Mouse (Mus musculus) liver, embryonic 13.5 days (tissue): ENCODE data around the gene Diaph3. TPM values are rescaled to one million over a fixed set of nuclear protein-coding genes. Genes with fewer than 3 reads are reported as not detected.
A peak's percentile ranks its signal among the peaks of the same experiment; 100 is the strongest.

Experiments used
- ATAC-seq: fragments of 200-750 bp; cut with Nextera tagmentation; 2 replicates; pipeline ENCODE4 v1.8.0; 2017; ENCODE audit warnings: low read depth, mild to moderate bottlenecking, moderate number of reproducible peaks, moderate library complexity
- DNase-seq: peaks from one replicate; pipeline ENCODE4 v3.0.0; 2022
- H3K27ac ChIP-seq: fragments of 300-500 bp; sonication (generic); 2 replicates; pipeline ENCODE4 v1.5.1; 2015; ENCODE audit warnings: moderate library complexity, mild to moderate bottlenecking, inconsistent platforms
- H3K27me3 ChIP-seq: fragments of 300-500 bp; sonication (generic); 2 replicates; pipeline ENCODE4 v1.6.1; 2015; ENCODE audit warnings: mild to moderate bottlenecking, inconsistent platforms
- H3K36me3 ChIP-seq: fragments of 300-500 bp; sonication (generic); 2 replicates; pipeline ENCODE4 v1.6.1; 2015; ENCODE audit warnings: mild to moderate bottlenecking, inconsistent platforms
- H3K4me1 ChIP-seq: fragments of 300-500 bp; sonication (generic); replicated peaks from 2 replicates; pipeline ENCODE4 v1.6.1; 2015; ENCODE audit warnings: inconsistent platforms
- H3K4me2 ChIP-seq: fragments of 300-500 bp; sonication (generic); 2 replicates; pipeline ENCODE4 v1.6.1; 2015; ENCODE audit warnings: inconsistent platforms, mild to moderate bottlenecking, moderate library complexity
- H3K4me3 ChIP-seq: fragments of 300-500 bp; sonication (generic); replicated peaks from 2 replicates; pipeline ENCODE4 v1.5.1; 2015; ENCODE audit warnings: mild to moderate bottlenecking, inconsistent platforms
- H3K9ac ChIP-seq: fragments of 300-500 bp; sonication (generic); 2 replicates; pipeline ENCODE4 v1.6.1; 2015; ENCODE audit warnings: mild to moderate bottlenecking, inconsistent platforms
- H3K9me3 ChIP-seq: fragments of 300-500 bp; sonication (generic); replicated peaks from 2 replicates; pipeline ENCODE4 v1.6.1; 2016; ENCODE audit warnings: inconsistent platforms
- WGBS: fragments of 180-500 bp; shearing (Covaris S2); methylation state at CpG from one replicate; pipeline ENCODE4 v1.1.7; 2015; ENCODE audit not compliant: insufficient replicate concordance; 5-methylcytosine and 5-hydroxymethylcytosine counted together
- polyA plus RNA-seq: library from polyadenylated mRNA; unstranded; fragments of >200 nt; fragmentation: Nextera tagmentation; extraction: Ambion mirVana; gene quantifications from 2 replicates; pipeline ENCODE4 v1.2.1, GENCODE M21; 2015

The Diaph3 gene
- polyA plus RNA-seq, 1 experiment from 2014 or later = 17.5 TPM

DNA sequence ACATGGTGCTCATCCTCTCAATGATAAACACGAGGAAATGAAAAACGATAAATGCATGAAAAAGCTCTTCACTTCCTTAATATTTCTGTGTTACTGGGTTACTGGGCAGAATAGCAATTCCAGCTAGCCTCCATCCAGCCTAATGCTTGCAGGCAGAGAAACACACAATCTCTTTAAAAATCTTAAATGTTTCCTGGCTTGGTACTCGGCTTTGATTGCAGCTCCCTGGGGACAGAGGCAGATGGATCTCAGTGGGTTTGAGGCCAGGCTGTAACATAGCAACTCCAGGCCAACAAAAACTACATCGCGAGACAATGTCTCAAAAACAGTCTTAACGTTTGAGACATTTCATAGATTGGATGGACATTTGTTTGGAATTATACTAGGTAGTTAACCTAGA, 57.1 kb downstream of the Diaph3 start:
- Histone ChIP-seq H3K36me3 (peaks cover 18% of the 10 kb centered on the region), H3K9me3 (no peaks in the 10 kb centered on the region), H3K27ac (no peak overlapping the region), H3K4me2 (no peak overlapping the region), H3K9ac (no peak overlapping the region), H3K4me1 (no peaks in the 10 kb centered on the region), H3K4me3 (no peak overlapping the region), H3K27me3 (no peaks in the 10 kb centered on the region)
- ATAC-seq (no peak), DNase-seq (no peak)
- 81% methylated on average over 6 of the region's 6 CpGs for WGBS

- DNase-seq = no peak
- no peak overlapping the region for H3K4me3 ChIP-seq
- H3K9ac ChIP-seq = no peak overlapping the region
- 0 out of 2 replicates have a peak, but pooled peaks cover 3% of the 10 kb centered on the region for H3K36me3 ChIP-seq
- ATAC-seq = no peak
- 86% methylated on average over 2 of the region's 2 CpGs for WGBS
- H3K27ac ChIP-seq = no peak overlapping the region
- H3K4me1 ChIP-seq = no peaks in the 10 kb centered on the region
- H3K27me3 ChIP-seq = no peaks in the 10 kb centered on the region
- H3K9me3 ChIP-seq = no peaks in the 10 kb centered on the region
- H3K4me2 ChIP-seq = no peak overlapping the region
Measured at GRCm38 (mm10) chr14:87079725-87080124, 61.3 kb downstream of the Diaph3 start.

DNA sequence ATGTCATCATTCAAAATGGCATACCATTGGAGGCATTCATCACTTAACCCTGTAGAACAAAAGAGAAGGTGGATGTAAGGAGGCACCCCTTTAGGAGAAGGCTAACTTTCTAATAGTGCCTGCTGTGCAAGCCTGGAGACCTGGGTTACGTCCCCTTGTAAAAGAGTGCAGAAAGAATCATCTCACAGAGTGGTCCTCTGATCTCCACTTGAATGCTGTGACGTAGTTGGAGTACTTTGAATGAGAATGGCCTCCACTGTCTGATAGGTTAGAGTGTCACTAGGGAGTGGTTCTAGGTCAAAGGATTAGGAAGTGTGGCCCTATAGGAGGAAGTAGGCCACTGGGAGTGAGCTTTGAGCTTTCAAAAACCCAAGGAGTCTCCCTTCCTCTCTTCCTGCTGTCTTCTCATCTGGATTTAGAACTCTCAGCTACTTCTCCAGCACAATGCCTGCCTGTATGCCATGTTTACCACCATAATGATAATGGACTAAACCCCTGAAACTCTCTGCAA, 66.0 kb downstream of the Diaph3 start:
- no peaks in the 10 kb centered on the region for H3K27me3 ChIP-seq
- H3K4me3 ChIP-seq = no peak overlapping the region
- no peak overlapping the region for H3K27ac ChIP-seq
- no peak overlapping the region for H3K4me2 ChIP-seq
- H3K36me3 ChIP-seq = peaks cover 24% of the 10 kb centered on the region
- DNase-seq (no peak), ATAC-seq (no peak)
- 89% methylated on average over 2 of the region's 2 CpGs for WGBS
- no peaks in the 10 kb centered on the region for H3K4me1 ChIP-seq
- H3K9me3 ChIP-seq = no peaks in the 10 kb centered on the region
- H3K9ac ChIP-seq = no peak overlapping the region

- Histone ChIP-seq H3K9me3 (no peaks in the 10 kb centered on the region), H3K36me3 (peaks cover 16% of the 10 kb centered on the region), H3K4me2 (no peak overlapping the region), H3K4me3 (no peak overlapping the region), H3K27ac (no peak overlapping the region), H3K4me1 (no peaks in the 10 kb centered on the region), H3K27me3 (no peaks in the 10 kb centered on the region), H3K9ac (no peak overlapping the region)
- ATAC-seq (no peak), DNase-seq (no peak)
- WGBS = 79% methylated on average over 4 of the region's 4 CpGs
Measured at GRCm38 (mm10) chr14:87064281-87064680, 76.8 kb downstream of the Diaph3 start.

DNA sequence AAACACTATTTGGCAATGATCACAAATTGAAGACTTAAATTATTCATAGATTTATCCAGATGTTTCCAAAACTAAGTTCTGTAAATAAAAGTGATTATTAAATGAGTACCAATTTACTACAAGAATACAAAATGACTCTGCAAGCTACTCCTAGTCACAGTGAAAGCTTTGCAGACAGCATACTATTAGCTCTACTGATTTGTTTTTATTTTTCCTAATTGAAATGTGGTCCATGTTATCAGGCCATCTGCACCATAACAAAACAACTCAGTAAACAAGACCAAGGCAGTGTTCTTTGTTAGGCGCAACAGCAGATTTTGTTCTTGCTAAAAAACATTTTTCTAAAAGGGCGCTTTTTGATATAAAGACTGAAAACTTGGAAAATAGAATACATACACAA, 84.9 kb downstream of the Diaph3 start:
- Histone ChIP-seq H3K9me3 (peaks cover 3% of the 10 kb centered on the region; the same call in 1 of the 2 replicates), H3K4me1 (no peaks in the 10 kb centered on the region), H3K4me2 (no peak overlapping the region), H3K27ac (no peak overlapping the region), H3K9ac (no peak overlapping the region), H3K36me3 (no peaks in the 10 kb centered on the region), H3K4me3 (no peak overlapping the region), H3K27me3 (no peaks in the 10 kb centered on the region)
- WGBS = 90% methylated on average over 2 of the region's 2 CpGs
- ATAC-seq (no peak), DNase-seq (no peak)

DNA sequence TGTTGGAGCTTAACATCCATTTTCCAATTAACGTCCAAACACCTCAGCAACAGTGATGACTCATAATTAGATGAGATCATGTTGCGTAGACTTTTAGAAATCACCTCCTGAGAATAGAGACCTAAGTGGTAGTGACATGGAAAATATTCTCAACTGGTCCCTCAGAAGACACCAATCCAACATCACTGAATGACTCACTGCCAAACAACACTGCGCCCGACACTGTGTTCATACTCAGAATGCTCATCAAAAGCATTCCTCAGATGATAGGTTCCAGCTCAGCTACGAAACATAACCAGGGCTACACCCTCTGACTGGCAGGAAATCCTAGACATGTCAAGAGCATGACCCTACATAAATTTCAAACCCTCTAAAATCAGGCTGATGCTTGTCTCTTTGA, 89.8 kb downstream of the Diaph3 start:
- H3K4me3 ChIP-seq = no peak overlapping the region
- no peaks in the 10 kb centered on the region for H3K4me1 ChIP-seq
- H3K36me3 ChIP-seq = no peaks in the 10 kb centered on the region
- peaks cover 3% of the 10 kb centered on the region; the same call in 1 of the 2 replicates for H3K9me3 ChIP-seq
- ATAC-seq (no peak), DNase-seq (no peak)
- H3K4me2 ChIP-seq = no peak overlapping the region
- H3K27ac ChIP-seq = no peak overlapping the region
- WGBS = 88% methylated on average over 5 of the region's 5 CpGs
- no peaks in the 10 kb centered on the region for H3K27me3 ChIP-seq
- no peak overlapping the region for H3K9ac ChIP-seq

- H3K27me3 ChIP-seq = no peaks in the 10 kb centered on the region
- DNase-seq (no peak), ATAC-seq (peak; percentile 39; the same call in 1 of the 2 replicates)
- no peak overlapping the region for H3K4me3 ChIP-seq
- H3K9me3 ChIP-seq = no peaks in the 10 kb centered on the region
- 19% methylated on average over 5 of the region's 5 CpGs for WGBS
- H3K4me2 ChIP-seq = no peak overlapping the region
- no peak overlapping the region for H3K9ac ChIP-seq
- no peak overlapping the region for H3K27ac ChIP-seq
- no peaks in the 10 kb centered on the region for H3K4me1 ChIP-seq
- H3K36me3 ChIP-seq = no peaks in the 10 kb centered on the region
Measured at GRCm38 (mm10) chr14:87044401-87044806, 96.6 kb downstream of the Diaph3 start.

DNA sequence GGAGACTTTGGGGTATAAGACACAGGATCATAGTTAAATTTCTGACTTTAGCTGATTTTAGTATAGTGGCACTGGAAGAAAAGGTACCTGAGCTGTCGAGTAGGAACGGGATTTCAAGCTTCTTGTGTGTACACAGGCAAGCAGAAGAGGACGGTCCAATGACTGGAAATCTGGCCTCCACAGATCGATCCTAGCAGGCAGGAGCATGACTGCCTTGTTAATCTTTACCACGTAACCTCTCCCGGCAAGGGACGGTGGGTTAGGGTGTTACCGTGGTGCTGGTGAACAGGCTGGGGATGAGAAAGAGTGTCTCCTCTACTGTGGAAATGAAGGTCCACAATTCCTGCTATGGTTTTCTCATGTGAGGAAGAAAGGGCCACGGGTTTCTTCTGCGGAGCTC, 120.8 kb downstream of the Diaph3 start:
- no peak for DNase-seq

GRCm38 (mm10) chr14:87019687-87020086, 121.3 kb downstream of the Diaph3 start:
- 0 out of 2 replicates have a peak, but pooled peaks cover 4% of the 10 kb centered on the region for H3K4me1 ChIP-seq
- ATAC-seq (no peak), DNase-seq (no peak)
- WGBS = 87% methylated on average over 3 of the region's 3 CpGs
- no peaks in the 10 kb centered on the region for H3K36me3 ChIP-seq
- no peaks in the 10 kb centered on the region for H3K9me3 ChIP-seq
- H3K27me3 ChIP-seq = no peaks in the 10 kb centered on the region
- no peak overlapping the region for H3K4me3 ChIP-seq
- no peak overlapping the region for H3K4me2 ChIP-seq
- H3K27ac ChIP-seq = no peak overlapping the region
- H3K9ac ChIP-seq = no peak overlapping the region

More for the DNA sequence above, 120.8 kb downstream of the Diaph3 start:
- Histone ChIP-seq H3K27me3 (no peaks in the 10 kb centered on the region), H3K27ac (no peak overlapping the region), H3K36me3 (no peaks in the 10 kb centered on the region), H3K4me2 (no peak overlapping the region), H3K9me3 (no peaks in the 10 kb centered on the region), H3K4me1 (0 out of 2 replicates have a peak, but pooled peaks cover 4% of the 10 kb centered on the region), H3K4me3 (no peak overlapping the region), H3K9ac (no peak overlapping the region)
- WGBS = 89% methylated on average over 10 of the region's 10 CpGs
- peak; percentile 29 for ATAC-seq

- Histone ChIP-seq H3K4me2 (no peak overlapping the region), H3K9me3 (no peaks in the 10 kb centered on the region), H3K27ac (no peak overlapping the region), H3K36me3 (peaks cover 30% of the 10 kb centered on the region), H3K9ac (no peak overlapping the region), H3K27me3 (no peaks in the 10 kb centered on the region), H3K4me1 (no peaks in the 10 kb centered on the region), H3K4me3 (no peak overlapping the region)
- 86% methylated on average over 4 of the region's 4 CpGs for WGBS
- no peak for ATAC-seq
- no peak for DNase-seq
Measured at GRCm38 (mm10) chr14:86997318-86997717, 143.7 kb downstream of the Diaph3 start.

- Histone ChIP-seq H3K36me3 (peaks cover 14% of the 10 kb centered on the region), H3K9me3 (no peaks in the 10 kb centered on the region), H3K27ac (no peak overlapping the region), H3K4me2 (no peak overlapping the region), H3K4me1 (no peaks in the 10 kb centered on the region), H3K4me3 (no peak overlapping the region), H3K27me3 (no peaks in the 10 kb centered on the region), H3K9ac (no peak overlapping the region)
- DNase-seq (no peak), ATAC-seq (no peak)
- 82% methylated on average over 1 of the region's 1 CpGs for WGBS
Measured at GRCm38 (mm10) chr14:86951169-86951568, 189.9 kb downstream of the Diaph3 start.

GRCm38 (mm10) chr14:86937953-86938352, 203.1 kb downstream of the Diaph3 start:
- Histone ChIP-seq H3K9ac (no peak overlapping the region), H3K9me3 (no peaks in the 10 kb centered on the region), H3K4me2 (no peak overlapping the region), H3K4me3 (no peak overlapping the region), H3K4me1 (no peaks in the 10 kb centered on the region), H3K27me3 (no peaks in the 10 kb centered on the region), H3K27ac (no peak overlapping the region), H3K36me3 (0 out of 2 replicates have a peak, but pooled peaks cover 3% of the 10 kb centered on the region)
- ATAC-seq (no peak), DNase-seq (no peak)
- 85% methylated on average over 2 of the region's 2 CpGs for WGBS
